Mouse (Mus musculus) E14TG2a.4 (cell line): ENCODE measurements at regions not wholly inside any gene's neighbourhood (a gene's known extent, or its start where the extent isn't known, plus 50 kb on each side); places are given as distances from the start of the nearest gene placed in this dataset.

ENCODE experiments used
- H3K27me3 ChIP-seq: 2 replicates; pipeline ENCODE4 v1.6.1; 2014; ENCODE audit warnings: low read length, control low read depth; ENCODE audit not compliant: insufficient read depth
- H3K36me3 ChIP-seq: 2 replicates; pipeline ENCODE4 v1.6.1; 2014; ENCODE audit warnings: low read length, control low read depth; ENCODE audit not compliant: insufficient read depth
- H3K4me1 ChIP-seq: replicated peaks from 2 replicates; pipeline ENCODE4 v1.6.1; 2014; ENCODE audit warnings: low read depth, low read length, control low read depth
- H3K4me3 ChIP-seq: replicated peaks from 2 replicates; pipeline ENCODE4 v1.5.1; 2014; ENCODE audit warnings: mild to moderate bottlenecking, low read length
- H3K9me3 ChIP-seq: 2 replicates; pipeline ENCODE4 v1.6.1; 2014; ENCODE audit warnings: low read length, control low read depth
- CTCF ChIP-seq: conservative IDR thresholded peaks from 2 replicates; pipeline ENCODE4 v1.5.1; 2014; ENCODE audit warnings: low read length
- NANOG ChIP-seq: IDR thresholded peaks from 2 replicates; pipeline ENCODE4 v1.6.1; 2014; ENCODE audit warnings: borderline replicate concordance, low read length, mixed read lengths
- POU5F1 ChIP-seq: IDR thresholded peaks from 2 replicates; pipeline ENCODE4 v1.6.1; 2014; ENCODE audit warnings: low read length, borderline replicate concordance

DNA sequence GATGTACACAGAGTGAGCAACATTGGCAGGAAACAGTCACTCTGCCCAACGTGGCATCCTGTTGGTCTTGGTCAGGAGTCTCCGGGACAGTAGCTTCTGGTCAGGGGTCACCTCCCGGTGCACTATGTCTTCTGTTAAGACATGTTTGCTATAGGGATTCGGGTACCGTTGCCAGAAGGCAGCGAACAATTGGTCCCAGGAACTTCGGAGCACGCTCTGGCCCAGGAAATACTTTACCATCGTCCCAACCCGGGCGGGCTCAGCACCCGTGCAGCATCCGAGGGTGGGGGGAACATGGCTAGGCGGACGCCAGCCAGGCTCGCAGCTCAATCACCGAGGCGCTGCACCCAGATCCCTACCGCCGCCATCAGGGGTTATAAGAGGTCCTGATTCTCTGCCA lies 80.6 kb upstream of the Adam23 start:
- H3K27me3 ChIP-seq, result no peaks in the 10 kb centered on the region
- TF ChIP-seq POU5F1 (no peak), CTCF (no peak), NANOG (no peak)
- no peaks in the 10 kb centered on the region for H3K36me3 ChIP-seq
- no peaks in the 10 kb centered on the region for H3K4me1 ChIP-seq
- no peak overlapping the region for H3K4me3 ChIP-seq
- peaks cover 7% of the 10 kb centered on the region; the same call in 1 of the 2 replicates for H3K9me3 ChIP-seq

DNA sequence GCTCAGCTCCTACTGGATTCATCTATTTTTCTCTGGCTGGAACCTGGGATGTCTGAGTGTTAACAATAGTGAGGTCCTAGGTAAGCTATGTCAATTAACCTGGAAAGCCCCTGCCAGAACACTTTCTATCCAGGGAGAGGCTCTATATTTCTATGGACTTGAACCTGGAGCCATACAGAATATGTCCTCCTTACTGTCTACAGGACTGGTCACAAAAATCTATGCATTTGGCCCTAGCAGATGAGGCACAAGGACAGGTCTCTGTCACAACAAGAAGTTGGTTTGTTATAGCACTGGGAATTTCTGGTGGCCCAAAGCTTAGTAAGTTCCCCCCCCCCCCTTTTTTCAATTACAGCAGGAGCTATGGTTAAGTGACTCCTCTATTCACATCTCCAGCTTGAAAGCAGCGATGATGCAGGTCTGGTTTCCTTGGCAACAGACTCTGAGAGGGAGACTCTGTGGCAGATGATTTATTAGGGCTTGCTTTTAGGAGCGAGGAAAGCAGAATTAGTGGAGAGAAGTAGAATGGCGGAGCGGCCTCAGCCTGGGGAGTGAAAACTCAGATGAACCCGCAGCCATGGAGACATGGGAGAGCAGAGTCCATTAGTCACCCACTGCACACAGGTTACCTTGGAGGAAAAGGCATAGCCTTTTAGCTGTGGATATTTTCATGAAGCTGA lies 77.9 kb upstream of the Adam23 start:
- no peaks in the 10 kb centered on the region for H3K27me3 ChIP-seq
- no peaks in the 10 kb centered on the region for H3K36me3 ChIP-seq
- H3K9me3 ChIP-seq, result peaks cover 7% of the 10 kb centered on the region; the same call in 1 of the 2 replicates
- H3K4me3 ChIP-seq, result no peak overlapping the region
- H3K4me1 ChIP-seq, result no peaks in the 10 kb centered on the region
- TF ChIP-seq NANOG (no peak), POU5F1 (no peak), CTCF (no peak)

DNA sequence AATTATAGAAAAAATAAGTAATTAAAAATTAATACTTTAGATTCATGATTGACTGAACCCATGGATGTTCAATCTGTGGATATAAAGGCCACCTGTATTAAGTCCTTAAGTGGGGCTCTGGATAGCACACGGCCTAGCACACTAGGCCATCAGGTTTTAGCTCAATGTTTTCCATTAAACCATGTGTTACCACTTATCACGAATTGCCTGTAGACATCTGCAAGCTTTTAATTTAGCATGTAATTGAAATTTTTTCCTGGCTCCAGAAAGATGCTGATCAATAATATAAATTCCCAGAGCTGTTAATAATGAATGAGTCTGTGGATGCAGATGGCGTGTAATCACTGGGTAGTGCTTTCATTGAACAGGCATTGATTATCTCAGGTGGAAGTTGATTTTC lies 76.8 kb upstream of the Adam23 start:
- no peak for TF ChIP-seq CTCF
- no peak for TF ChIP-seq NANOG
- no peak for TF ChIP-seq POU5F1
- Histone ChIP-seq H3K4me3 (no peak overlapping the region), H3K36me3 (no peaks in the 10 kb centered on the region), H3K4me1 (no peaks in the 10 kb centered on the region), H3K27me3 (no peaks in the 10 kb centered on the region), H3K9me3 (peaks cover 6% of the 10 kb centered on the region; the same call in 1 of the 2 replicates)

DNA sequence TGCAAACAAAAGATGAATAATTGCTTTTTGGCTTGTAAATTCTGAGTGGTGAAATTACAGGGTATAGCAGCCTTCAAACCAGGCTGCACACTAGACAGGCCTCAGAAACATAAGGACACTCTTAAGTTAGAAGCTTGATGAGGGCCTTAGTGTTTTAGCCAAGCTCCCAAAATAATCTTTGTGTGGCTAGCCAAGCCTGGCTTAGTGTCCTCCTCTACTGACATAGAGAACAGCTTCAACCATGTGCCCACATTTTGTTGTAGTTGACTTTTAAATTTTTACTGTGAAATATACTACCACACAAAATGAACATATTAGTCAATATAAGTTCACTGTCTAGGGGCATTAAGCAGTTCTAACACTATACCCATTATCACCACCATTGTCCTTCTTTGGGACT lies 76.1 kb upstream of the Adam23 start:
- TF ChIP-seq POU5F1 (no peak), CTCF (no peak), NANOG (no peak)
- Histone ChIP-seq H3K4me3 (no peak overlapping the region), H3K9me3 (peaks cover 3% of the 10 kb centered on the region; the same call in 1 of the 2 replicates), H3K27me3 (no peaks in the 10 kb centered on the region), H3K36me3 (no peaks in the 10 kb centered on the region), H3K4me1 (no peaks in the 10 kb centered on the region)

DNA sequence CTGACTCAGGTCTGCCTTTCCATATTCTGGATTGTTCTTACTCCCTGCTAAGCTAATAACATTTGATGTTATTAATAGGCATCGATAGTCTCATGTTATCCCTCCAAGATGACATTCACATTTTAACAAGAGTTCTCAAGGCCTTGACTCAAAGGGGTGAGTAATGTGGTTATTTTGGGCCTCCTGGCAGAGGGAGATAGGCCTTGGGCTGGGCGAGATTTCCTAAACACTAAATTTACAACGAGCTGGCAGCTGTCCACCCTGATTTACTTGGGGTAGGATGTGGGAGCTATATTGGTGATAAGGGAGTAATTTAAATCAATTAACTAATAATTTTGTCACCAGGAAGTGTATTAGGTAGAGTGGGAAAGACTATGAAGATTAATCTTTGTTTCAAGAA lies 62.6 kb upstream of the Adam23 start:
- no peaks in the 10 kb centered on the region for H3K27me3 ChIP-seq
- H3K9me3 ChIP-seq, result no peaks in the 10 kb centered on the region; the same call in 1 of the 2 replicates
- H3K4me3 ChIP-seq, result no peak overlapping the region
- TF ChIP-seq POU5F1, result no peak
- no peak for TF ChIP-seq NANOG
- no peak for TF ChIP-seq CTCF
- no peaks in the 10 kb centered on the region for H3K36me3 ChIP-seq
- no peaks in the 10 kb centered on the region for H3K4me1 ChIP-seq

DNA sequence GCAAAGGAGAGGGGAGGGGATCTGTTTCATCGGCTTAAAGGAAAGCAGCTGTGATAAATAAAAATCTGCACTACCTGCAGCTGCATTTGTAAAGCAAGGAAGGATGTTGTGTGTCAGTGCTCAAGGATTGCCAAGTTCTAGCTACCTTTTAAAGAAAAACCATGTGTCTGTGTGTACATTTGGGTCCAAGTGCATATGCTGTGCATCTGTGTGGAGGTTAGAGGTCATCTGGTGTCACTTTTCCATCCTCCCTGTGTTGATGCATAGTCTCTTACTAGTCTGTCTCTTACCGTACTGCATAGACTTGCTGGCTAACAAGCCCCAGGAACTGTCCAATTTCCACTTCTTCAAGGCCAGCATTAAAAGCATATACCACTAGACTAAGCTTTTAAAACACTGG lies 60.6 kb upstream of the Adam23 start:
- no peaks in the 10 kb centered on the region for H3K36me3 ChIP-seq
- peaks cover 4% of the 10 kb centered on the region; the same call in 1 of the 2 replicates for H3K9me3 ChIP-seq
- TF ChIP-seq CTCF (no peak), POU5F1 (no peak), NANOG (no peak)
- H3K4me3 ChIP-seq, result no peak overlapping the region
- no peaks in the 10 kb centered on the region for H3K27me3 ChIP-seq
- no peaks in the 10 kb centered on the region for H3K4me1 ChIP-seq

DNA sequence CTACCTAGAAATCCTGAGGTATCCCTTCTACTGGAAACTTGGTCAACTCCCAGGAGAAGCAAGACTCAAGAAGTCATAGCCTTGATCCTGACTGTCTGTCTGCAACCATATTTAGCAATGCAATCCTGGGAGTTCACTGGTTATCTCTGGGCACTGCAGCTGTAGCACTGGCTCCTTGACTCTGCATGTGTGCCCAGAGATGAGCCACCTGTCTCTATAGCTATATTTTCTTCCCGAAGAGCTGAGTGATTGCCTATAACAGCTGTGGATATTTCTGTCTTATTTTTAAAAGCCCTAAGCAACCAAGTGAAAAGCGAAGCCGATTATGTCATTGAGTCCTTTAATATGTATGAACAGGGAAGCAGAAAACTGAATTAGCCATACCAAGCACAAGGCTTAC lies 50.3 kb upstream of the Adam23 start:
- no peak for TF ChIP-seq POU5F1
- no peak for TF ChIP-seq CTCF
- TF ChIP-seq NANOG, result no peak
- peaks cover 59% of the 10 kb centered on the region for H3K9me3 ChIP-seq
- H3K4me3 ChIP-seq, result no peak overlapping the region
- H3K27me3 ChIP-seq, result no peaks in the 10 kb centered on the region
- no peaks in the 10 kb centered on the region for H3K36me3 ChIP-seq
- H3K4me1 ChIP-seq, result no peaks in the 10 kb centered on the region
